Mouse (Mus musculus) large intestine, adult 2 months (tissue): ENCODE data around the gene Armh4. TPM values are rescaled to one million over a fixed set of nuclear protein-coding genes. Genes with fewer than 3 reads are reported as not detected.
"Not testable (repeated sequence)": the region's sequence is repeated elsewhere in the genome, so short reads cannot be mapped to it uniquely, and the experiment has no call there.

Source experiments
- DNase-seq: peaks from one replicate; pipeline ENCODE4 v3.0.0-alpha.2; 2012; ENCODE audit warnings: low read depth, low spot score
- WGBS: fragments of 180-500 bp; shearing (Covaris S2); methylation state at CpG from one replicate; pipeline ENCODE4 v1.1.7; 2018; 5-methylcytosine and 5-hydroxymethylcytosine counted together
- polyA plus RNA-seq: library from polyadenylated mRNA; depleted of rRNA; stranded (reverse); fragments of >200 nt; gene quantifications from 2 replicates; pipeline ENCODE4 v1.2.3, GENCODE M21; 2012; rRNA removed

Gene Armh4
- 1.0 and 1.3 TPM in 2 replicates for polyA plus RNA-seq

DNA sequence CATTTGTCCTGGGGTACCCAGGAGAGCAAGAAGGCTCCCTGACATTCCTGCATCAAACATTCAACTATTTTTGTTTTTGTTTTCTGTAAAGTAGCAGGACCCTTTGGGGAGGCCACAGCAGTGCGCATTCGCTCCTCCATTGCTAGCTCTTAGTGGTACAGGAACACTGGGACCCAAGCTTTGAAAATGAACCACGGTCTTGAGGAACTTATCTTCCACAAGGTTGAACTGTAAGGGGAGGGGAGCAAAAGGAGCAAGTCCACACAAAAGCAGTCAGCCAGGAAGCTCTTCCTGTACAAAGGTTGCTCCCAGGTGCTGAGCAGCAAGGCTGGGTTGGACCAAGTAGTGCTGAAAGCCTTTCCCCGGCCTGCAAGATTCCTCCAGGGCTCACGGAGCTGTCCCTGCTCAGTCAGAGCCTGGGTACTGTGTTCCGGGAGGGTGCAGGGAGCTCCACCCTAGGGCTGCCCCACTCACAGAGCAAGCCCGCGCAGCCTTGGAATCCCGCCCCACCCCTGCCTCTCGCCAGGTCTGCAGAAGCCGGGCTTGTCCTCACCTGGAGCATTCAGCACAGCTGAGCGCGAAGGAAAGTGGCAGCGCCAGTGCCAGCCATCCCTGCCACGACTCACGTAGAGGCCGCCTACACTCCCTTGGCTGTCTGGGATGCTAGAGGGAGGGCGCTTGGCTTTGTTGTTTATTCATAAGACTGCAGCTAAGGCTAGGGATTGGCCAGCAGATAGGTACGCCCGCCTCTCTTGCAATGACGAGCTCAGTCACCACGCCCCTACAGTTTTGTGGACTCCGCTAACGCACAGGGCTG lies at the start of gene Armh4:
Armh4 (minus strand) TSS at position 669 of the 817 bp plus-strand sequence.
- WGBS, result 3% methylated on average over 24 of the region's 24 CpGs
- DNase-seq, result peak; percentile 38

DNA sequence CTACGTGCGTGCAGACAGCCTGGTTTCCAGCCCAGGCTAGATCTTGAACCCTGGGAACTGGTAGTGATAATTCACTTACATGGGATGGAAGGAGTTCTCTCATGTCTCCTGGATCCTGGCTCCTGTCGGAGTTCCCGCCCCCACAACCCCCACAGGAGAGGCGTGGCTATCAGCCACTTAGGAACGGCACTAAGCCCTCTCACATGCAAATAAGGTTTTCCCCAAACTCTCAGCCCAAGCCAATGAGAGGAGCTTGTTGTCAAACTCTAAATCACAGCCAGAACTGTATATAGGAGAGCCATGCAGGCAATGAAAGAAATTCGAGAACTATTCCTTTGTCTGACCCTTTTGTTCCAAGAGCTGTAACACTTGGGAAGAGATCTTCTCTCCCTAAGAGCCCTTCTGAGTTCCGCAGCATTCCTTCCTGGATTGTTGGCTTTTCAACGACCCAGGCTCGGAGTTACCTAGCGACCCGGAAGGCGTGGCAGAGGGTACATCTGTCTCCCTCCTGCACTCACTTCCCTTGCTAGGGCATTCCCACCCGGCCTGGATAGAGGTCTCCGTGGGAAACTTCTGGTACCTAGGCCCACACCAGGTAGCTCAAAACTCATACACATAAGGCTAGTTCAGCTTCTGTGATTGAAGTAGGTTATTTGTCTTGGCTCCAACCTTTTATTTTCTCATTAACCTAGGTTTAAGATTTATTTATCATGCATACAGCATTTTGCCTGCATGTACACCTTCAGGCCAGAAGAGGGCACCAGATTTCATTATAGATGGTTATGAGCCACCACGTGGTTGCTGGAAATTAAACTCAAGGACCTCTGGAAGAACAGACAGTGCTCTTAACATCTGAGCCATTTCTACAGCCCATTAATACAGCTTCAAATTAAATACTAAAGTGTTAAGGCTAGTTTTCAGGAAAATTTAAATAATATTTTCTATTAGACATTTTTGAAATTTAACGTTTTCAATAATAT lies 46.3 kb upstream of the Armh4 start:
- DNase-seq, result no peak
- 15% methylated on average over 17 of the region's 17 CpGs for WGBS

DNA sequence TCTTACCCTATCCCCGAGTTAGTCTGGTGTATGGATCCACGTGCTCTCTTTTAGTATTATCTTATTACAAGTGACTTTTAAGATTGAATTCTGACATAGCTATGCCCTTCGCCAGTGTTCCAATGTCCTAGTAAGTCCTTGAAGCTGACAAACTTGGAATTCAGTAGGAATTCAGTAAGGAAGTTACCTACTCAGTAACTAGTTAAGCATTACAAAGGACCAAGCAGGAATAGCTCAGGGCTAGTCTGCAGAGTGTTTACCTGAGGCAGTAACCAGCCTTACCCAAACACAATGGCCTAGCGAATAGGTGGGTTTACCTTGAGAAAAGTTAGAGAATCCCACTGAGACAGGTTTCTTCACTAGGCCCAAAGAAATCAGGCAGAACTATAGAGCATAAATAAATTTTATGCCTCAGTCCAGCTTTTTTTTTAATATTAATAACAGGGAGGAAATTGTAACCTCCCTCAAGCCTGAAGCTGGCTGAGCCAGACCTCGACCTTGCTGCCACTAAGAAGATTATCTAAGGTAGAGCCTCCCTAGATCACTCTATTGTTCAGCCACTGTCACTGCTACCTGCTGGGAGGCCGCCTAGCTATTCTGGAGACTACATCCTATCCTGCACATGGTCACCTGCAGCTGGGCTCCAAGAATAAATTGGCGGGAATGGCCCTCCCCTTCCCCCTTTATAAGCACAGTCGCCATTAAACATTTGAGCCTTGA lies 36.7 kb upstream of the Armh4 start:
- not testable (repeated sequence) for DNase-seq
- WGBS, result 72% methylated on average over 8 of the region's 8 CpGs

DNA sequence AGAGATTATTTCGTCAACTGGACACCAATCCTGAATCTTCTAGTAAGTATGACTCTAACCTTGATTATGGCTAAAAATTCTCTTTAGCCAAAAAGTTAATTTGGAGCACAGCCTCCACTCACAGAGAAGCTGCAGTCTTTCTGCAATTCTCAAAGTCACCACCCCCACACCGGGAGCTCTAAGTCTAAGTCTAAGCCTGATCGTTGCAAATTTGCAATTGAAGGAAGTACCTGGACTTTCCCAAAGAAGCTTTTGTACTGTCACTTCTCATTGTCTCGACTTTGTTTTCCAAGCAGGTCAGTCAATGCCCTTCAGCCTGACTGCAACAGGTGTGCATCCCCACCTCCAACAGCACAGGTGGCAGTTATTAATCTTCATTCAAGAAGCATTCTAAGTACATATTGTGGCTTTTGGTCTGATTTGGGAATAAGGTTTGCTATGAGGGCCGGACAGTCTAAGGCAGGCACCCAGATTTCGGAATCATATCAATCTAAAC lies 35.6 kb upstream of the Armh4 start:
- 86% methylated on average over 6 of the region's 6 CpGs for WGBS
- not testable (repeated sequence) for DNase-seq

DNA sequence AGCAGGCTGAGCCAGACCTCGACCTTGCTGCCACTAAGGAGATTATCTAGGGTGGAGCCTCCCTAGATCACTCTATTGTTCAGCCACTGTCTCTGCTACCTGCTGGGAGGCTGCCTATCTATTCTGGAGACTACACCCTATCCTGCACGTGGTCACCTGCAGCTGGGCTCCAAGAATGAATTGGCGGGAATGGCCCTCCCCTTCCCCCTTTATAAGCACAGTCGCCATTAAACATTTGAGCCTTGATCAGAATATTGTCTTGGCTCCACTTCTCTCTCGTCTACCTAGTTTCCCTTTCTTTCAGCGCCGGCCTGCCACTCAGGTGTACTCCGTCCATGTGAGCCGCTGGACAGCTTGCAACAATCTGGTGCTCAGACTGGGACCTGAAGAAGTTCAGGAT lies 29.8 kb upstream of the Armh4 start:
- not testable (repeated sequence) for DNase-seq
- WGBS, result 78% methylated on average over 9 of the region's 9 CpGs

DNA sequence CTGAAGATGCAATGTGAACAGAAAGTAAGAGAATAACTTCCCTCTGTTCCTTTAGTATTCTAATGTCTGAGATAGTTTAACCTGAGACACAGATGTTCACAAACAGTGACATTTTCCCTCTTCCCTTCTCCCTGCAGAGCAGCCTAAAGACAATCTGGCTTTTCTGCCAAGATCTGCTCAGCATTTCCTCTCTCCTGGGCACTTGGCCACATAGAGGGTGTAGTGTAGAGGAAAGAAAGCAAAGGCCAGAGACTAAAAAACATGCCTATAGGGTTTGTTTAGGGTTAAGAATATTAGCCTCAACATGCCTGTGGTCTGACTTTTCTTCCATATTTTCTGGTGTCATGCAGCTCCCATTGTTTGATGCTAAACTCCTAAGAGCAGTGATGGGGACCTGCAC lies 21.9 kb upstream of the Armh4 start:
- not testable (repeated sequence) for DNase-seq

DNA sequence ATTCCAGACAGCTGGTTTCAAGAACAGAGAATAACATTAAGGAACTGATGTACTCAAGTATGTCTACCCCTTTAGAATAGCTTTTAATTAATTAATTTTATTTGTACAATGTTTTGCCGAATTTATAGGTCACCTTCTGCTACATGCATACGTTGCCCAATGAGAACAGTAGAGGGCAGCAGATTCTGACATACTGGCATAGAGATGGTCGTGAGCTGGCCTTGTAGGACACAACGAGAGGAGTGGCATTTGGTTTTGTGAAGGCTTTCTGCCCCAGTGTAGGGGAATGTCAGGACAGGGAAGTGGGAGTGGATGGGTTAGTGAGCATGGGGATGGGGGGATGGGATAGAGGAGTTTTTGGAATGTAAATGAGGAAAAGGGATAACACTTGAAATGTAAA lies 18.3 kb upstream of the Armh4 start:
- no peak for DNase-seq
- WGBS, result 7% methylated on average over 4 of the region's 4 CpGs

DNA sequence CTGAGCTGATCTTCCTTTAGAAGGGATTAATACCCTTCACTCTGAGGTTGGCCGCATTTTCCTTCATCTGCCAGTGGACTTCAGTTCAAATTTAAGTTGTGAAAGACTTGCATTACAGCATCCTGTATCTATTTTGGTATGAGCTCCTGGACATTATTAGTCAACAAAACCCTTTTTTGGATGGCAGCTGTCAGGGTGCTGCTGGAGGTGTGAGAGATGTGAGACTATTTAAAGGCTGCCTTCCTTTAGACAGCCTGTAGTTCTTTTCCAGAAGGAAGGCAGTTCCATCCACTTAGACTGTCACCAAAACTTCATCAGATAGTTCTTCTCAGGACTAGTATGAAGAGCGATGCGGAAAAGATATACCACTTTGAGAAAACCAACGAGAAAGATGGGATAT lies 10.8 kb upstream of the Armh4 start:
- 77% methylated on average over 4 of the region's 4 CpGs for WGBS
- DNase-seq, result no peak

DNA sequence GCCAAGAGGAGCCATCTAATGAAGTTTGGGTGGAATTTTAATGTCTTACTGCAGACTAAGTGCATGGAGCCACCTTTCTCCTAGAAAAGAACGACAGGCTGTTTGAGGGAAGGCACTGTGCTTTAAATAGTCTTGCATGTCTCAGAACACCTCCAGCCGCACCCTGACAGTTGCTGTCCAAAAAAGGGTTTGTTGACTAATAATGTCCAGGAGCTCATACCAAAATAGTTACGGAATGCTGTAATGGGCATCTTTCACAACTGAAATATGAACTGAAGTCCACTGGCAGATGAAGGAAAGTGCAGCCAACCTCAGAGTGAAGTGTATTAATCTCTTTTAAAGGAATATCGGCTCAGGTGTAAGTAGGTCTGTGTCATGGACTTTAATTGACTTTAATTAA lies 7.4 kb upstream of the Armh4 start:
- DNase-seq, result no peak
- 55% methylated on average over 4 of the region's 4 CpGs for WGBS

DNA sequence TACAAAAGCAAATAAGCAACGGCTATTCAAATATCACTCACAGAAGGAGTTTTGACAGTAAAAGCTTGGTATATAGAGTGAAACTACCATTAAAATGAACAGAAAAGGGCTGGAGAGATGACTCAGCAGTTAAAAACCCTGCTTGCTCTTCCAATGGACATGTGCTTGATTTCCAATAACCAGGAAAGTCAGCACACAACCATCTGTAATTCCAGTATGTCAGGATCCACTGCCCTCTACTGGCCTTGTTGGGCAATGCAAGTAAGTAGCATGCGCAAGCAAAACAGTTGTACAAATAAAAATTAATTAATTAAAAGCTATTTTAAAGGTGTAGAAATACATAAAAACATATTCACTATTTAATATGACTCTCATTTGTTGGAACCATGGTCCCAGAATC lies 2.6 kb upstream of the Armh4 start:
- peak; percentile 16 for DNase-seq

DNA sequence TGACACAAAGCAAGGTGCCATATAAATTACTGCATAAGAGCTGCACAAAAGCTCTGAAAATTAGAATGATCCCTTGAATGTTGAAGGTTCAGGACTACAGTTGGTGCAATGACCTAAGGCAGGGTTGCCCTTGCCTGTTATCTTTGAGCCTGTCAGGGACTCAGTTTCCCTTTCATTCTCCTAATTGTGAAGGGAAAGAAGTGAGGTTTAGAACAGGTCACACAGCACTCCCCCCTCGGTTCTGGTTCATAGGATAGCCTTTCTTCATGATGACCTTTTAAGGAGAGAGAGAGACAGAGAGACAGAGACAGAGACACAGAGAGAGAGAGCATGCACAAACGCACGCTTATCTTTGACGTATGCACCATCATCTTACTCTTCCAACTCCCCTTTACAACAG lies 683 bp upstream of the Armh4 start:
- WGBS, result 76% methylated on average over 4 of the region's 4 CpGs
- no peak for DNase-seq

More for the DNA sequence above, 2.6 kb upstream of the Armh4 start:
- 40% methylated on average over 2 of the region's 2 CpGs for WGBS

DNA sequence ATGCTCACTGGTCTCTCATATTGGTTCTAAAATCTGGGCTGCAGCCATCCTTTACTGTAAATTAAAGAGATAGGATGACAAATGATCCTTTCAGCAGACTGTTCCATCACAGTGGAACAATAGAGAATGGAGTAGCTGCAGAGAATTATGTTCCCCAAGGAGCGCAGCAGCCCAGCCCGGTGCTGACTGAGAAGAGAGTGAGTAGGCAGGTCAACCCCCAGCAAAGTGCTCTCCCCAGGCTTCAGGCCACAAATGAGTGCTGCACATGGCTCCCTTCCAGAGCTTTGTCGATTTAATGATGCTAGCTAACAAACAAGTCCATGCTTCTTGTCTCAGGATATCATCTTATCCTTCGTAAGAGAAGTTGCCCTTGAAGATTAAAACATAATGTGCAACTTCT lies 2.8 kb downstream of the Armh4 start:
- WGBS, result 79% methylated on average over 4 of the region's 4 CpGs

DNA sequence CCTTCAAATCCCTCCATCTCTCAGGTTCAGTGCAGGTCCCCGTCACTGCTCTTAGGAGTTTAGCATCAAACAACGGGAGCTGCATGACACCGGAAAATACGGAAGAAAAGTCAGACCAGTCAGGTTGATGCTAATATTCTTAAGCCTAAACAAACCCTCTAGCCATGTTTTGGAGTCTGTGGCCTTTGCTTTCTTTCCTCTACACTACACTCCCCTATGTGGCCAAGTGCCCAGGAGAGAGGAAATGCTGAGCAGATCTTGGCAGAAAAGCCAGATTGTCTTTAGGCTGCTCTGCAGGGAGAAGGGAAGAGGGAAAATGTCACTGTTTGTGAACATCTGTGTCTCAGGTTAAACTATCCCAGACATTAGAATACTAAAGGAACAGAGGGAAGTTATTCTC lies 5.6 kb downstream of the Armh4 start:
- 84% methylated on average over 4 of the region's 4 CpGs for WGBS
- DNase-seq, result not testable (repeated sequence)

More for the DNA sequence above, 2.8 kb downstream of the Armh4 start:
- DNase-seq, result no peak

DNA sequence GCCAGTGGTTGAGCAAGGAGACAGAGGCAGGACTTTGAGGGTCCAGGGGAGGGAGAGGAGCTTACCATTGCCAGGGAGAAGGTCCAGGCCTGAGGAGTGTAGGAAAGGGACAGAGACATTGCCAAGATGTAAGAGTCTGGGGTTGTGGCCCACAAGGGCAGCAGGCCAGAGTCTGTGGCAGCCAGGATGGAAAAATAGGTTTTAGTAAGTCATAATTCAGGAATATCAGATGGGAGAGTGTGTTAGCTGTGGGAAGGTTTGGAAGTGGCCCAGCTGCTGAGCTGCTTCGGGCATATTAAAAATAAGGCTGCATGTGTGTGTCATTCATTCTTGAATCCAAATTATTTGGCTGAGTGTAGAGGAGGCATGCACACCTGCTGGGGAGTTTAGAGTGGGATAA lies 11.4 kb downstream of the Armh4 start:
- 61% methylated on average over 1 of the region's 1 CpGs for WGBS
- no peak for DNase-seq

DNA sequence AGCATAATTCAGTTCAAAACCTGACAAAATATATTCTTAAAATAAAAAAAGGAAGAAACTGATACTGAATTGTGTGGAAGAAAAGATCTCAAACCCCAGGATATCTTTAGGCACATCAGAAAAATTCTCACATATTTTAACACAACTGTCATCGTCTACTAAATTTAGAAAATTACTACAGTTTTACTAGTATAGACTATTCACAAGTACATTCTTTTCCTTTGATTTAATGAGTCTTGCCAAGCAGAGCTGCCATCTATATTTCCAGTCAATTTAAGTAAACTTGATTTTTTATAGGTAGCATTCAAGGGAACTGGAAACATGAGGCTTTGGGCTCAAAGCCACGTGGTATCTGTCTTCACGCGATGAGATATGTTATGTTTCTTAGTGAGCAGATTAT lies 16.6 kb downstream of the Armh4 start:
- 86% methylated on average over 4 of the region's 4 CpGs for WGBS

DNA sequence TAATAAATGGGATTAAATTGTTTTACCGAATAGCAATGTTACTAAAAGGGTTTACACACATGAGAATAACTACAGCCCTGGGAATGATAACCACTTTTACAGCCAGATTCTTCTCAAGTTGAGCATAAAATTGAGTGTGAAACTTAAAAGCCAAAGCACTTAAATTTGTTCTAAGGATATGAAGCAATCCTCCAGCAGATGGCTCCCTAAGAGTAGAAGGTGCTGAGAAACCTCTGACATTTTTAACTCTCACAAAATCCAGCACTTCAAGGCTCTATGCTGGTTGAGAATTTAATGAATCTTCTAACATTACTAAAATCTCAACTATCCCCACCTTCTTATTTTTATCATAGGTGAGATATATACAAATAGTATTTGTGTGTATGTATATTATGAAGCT lies 27.3 kb downstream of the Armh4 start:
- WGBS, result 81% methylated on average over 1 of the region's 1 CpGs

More for the DNA sequence above, 16.6 kb downstream of the Armh4 start:
- no peak for DNase-seq

DNA sequence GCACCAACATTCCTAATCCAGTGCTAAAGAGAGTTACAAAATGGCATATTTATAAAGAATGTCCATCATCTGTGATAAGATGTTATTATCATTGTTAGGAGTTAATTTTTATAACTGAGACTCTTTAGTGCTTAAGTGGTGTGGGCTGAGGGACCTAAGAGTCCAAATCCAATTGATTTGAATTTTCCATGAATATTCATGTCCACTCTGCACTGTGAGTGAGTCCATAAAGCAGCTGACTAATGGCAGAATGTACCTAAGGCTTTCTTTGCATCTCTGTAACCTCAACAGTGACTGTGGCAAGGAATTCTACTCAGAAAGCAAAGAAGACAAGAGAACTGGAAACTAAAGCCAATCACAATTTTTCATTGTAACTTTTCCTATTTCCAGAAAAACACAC lies 30.6 kb downstream of the Armh4 start:
- no peak for DNase-seq

More for the DNA sequence above, 27.3 kb downstream of the Armh4 start:
- no peak for DNase-seq

DNA sequence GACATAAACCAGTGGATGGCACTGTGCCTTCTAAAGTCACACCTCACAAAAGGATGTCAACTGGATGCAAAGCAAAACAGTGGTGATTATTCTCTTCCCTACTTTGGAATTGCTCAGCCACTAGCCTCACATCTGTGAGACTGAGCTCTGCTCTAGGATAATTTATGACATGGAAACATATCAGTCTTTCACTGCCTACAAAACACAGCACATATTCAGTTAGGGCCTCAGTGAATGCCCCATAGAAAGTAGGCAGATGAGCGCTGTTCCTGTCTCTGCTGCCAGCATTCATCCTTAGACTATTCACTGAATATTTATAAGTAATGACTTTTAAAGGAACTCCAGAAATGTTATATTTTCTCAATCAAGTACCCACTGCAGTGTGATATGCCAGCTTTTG lies 37.3 kb downstream of the Armh4 start:
- no peak for DNase-seq
- WGBS, result 93% methylated on average over 1 of the region's 1 CpGs

DNA sequence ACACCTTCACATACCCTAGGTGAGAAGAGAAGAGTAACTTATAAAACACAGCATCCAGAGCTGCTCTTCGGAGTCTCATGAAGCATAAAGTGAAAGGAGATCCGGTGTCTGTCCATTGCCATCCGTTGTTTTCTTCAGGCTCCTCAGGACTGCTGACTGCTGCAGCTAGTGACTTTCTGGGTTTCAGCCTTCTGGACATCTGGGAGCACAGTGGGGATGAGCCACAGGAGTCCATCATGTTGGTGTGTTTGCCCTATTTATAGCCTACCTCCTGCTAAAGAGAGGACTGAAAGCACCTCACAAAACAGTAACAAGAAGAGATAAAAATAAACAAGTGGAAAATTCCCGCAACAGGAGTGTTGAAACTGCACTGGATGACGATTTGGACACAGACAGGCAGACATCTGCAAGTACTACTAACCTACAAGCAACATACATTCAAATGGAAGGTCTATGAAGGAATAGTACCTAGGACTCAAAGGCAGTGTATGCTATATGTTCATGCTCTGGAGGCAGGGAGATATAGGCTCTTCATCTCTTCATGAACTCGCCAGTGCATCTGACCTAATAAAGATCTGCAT lies 39.1 kb downstream of the Armh4 start:
- 77% methylated on average over 6 of the region's 6 CpGs for WGBS
- DNase-seq, result no peak
